Mouse (Mus musculus) urinary bladder, adult 2 months (tissue): ENCODE results near the gene Wnt5b. TPM values are rescaled to one million over a fixed set of nuclear protein-coding genes. Genes with fewer than 3 reads are reported as not detected.

Experiments
- DNase-seq: peaks from one replicate; pipeline ENCODE4 v3.0.0; 2022; ENCODE audit warnings: low spot score
- polyA plus RNA-seq: library from polyadenylated mRNA; depleted of rRNA; stranded (reverse); fragments of >200 nt; gene quantifications from 2 replicates; pipeline ENCODE4 v1.2.3, GENCODE M21; 2012; rRNA removed

Wnt5b gene
- polyA plus RNA-seq, 1 experiment = 7.3 TPM

GRCm38 (mm10) chr6:119386821-119387220 is 157.3 kb downstream of the Wnt5b start:
- DNase-seq = no peak

- no peak for DNase-seq
These were observed 157.7 kb downstream of the Wnt5b start for GRCm38 (mm10) chr6:119386421-119386820.

DNA sequence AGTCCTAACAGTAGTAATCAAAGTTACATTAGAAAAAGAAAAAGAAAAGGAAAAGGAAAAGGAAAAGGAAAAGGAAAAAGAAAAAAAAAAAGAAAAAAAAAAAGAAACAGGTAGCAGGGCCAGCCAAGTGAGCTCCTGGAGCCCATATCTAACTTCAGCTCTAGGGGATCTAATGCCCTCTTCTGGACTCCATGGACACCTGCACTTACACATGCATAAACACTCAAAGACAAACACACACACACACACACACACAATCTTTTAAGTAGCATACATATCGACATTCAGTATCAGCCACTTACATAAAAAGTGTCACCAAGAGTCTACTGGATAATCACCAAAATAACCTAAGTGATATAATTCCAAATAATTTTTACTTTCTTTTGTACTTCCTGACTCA is 158.5 kb downstream of the Wnt5b start:
- no peak for DNase-seq

Other genes starting within 250 kb of the Wnt5b start
- gene Lrtm2, start 213.6 kb downstream of the Wnt5b start, polyA plus RNA-seq = 0.06 and 0.10 TPM in 2 replicates
- 104 and 112 TPM in 2 replicates for gene Adipor2, start 126.6 kb downstream of the Wnt5b start, polyA plus RNA-seq
- 28.2 and 30.6 TPM in 2 replicates for gene Fbxl14, start 64.7 kb downstream of the Wnt5b start, polyA plus RNA-seq